Mouse (Mus musculus) bone marrow macrophage, adult 2 months (primary cell): Measurements from ENCODE around the gene Apoc3.

Experiments
- CTCF ChIP-seq: IDR thresholded peaks from 2 replicates; pipeline ENCODE4 v1.5.1; 2012; ENCODE audit warnings: low read depth, mild to moderate bottlenecking, low read length, moderate library complexity
- POLR2A ChIP-seq: IDR thresholded peaks from 2 replicates; pipeline ENCODE4 v1.6.1; 2012; ENCODE audit warnings: mild to moderate bottlenecking, low read depth, low read length, borderline replicate concordance

DNA sequence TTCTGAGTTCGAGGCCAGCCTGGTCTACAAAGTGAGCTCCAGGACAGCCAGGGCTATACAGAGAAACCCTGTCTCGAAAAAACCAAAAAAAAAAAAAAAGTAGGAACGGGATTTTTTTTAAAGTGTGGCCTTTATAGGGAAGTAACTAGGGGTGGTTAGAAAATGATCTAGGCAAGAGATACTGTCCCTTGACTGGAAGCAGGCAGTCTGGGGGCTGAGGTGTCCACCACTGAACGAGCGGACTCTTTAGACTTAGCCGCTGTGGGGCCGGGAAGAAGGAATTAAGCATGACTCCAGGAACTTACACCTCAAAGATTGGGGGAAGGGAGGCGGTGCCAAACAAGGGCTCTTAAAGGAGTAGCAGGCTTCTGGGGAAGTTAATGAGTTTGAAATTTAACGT is 17.3 kb downstream of the Apoc3 start:
- no peak for TF ChIP-seq POLR2A
- TF ChIP-seq CTCF: no peak
